Mouse (Mus musculus) liver, embryonic 11.5 days (tissue): Measurements from ENCODE around the gene Otop3. TPM values are rescaled to one million over a fixed set of nuclear protein-coding genes. Genes with fewer than 3 reads are reported as not detected.

Source experiments
- ATAC-seq: fragments of 200-750 bp; cut with Nextera tagmentation; replicated peaks from 2 replicates; pipeline ENCODE4 v1.8.0; 2017; ENCODE audit warnings: moderate number of reproducible peaks, mild to moderate bottlenecking, moderate TSS enrichment, moderate library complexity; ENCODE audit not compliant: low FRiP score
- DNase-seq: peaks from one replicate; pipeline ENCODE4 v3.0.0-alpha.2; 2017; ENCODE audit warnings: low spot score
- H3K27ac ChIP-seq: fragments of 300-500 bp; sonication (generic); 2 replicates; pipeline ENCODE4 v1.5.1; 2014; ENCODE audit warnings: mild to moderate bottlenecking, low read depth, low read length, control low read depth
- H3K27me3 ChIP-seq: fragments of 300-500 bp; sonication (generic); replicated peaks from 2 replicates; pipeline ENCODE4 v1.6.1; 2014; ENCODE audit warnings: low read length, mixed read lengths; ENCODE audit not compliant: control insufficient read depth, insufficient read depth
- H3K36me3 ChIP-seq: fragments of 300-500 bp; sonication (generic); 2 replicates; pipeline ENCODE4 v1.6.1; 2014; ENCODE audit warnings: mild to moderate bottlenecking, low read length, moderate library complexity, mixed read lengths; ENCODE audit not compliant: control insufficient read depth, insufficient read depth
- H3K4me1 ChIP-seq: fragments of 300-500 bp; sonication (generic); replicated peaks from 2 replicates; pipeline ENCODE4 v1.6.1; 2014; ENCODE audit warnings: low read length, mixed read lengths; ENCODE audit not compliant: control insufficient read depth, insufficient read depth
- H3K4me2 ChIP-seq: fragments of 300-500 bp; sonication (generic); 2 replicates; pipeline ENCODE4 v1.6.1; 2014; ENCODE audit warnings: mild to moderate bottlenecking, control low read depth, moderate library complexity
- H3K4me3 ChIP-seq: fragments of 300-500 bp; sonication (generic); 2 replicates; pipeline ENCODE4 v1.5.1; 2014; ENCODE audit warnings: low read depth, low read length, control low read depth
- H3K9ac ChIP-seq: fragments of 300-500 bp; sonication (generic); 2 replicates; pipeline ENCODE4 v1.6.1; 2014; ENCODE audit warnings: low read depth, low read length, control low read depth
- H3K9me3 ChIP-seq: fragments of 300-500 bp; sonication (generic); 2 replicates; pipeline ENCODE4 v1.6.1; 2016; ENCODE audit warnings: low read length, inconsistent platforms, mixed read lengths; ENCODE audit not compliant: control insufficient read depth
- WGBS: fragments of 180-500 bp; shearing (Covaris S2); extraction: QIAGEN DNeasy Blood & Tissue Kit; methylation state at CpG from one replicate; pipeline ENCODE4 v1.1.7; 2014; 5-methylcytosine and 5-hydroxymethylcytosine counted together
- polyA plus RNA-seq: library from polyadenylated mRNA; unstranded; fragments of >200 nt; fragmentation: Nextera tagmentation; extraction: Ambion mirVana; gene quantifications from 2 replicates; pipeline ENCODE4 v1.2.1, GENCODE M21; 2014

Otop3 gene
- polyA plus RNA-seq, 1 experiment from 2014 or later: not detected

DNA sequence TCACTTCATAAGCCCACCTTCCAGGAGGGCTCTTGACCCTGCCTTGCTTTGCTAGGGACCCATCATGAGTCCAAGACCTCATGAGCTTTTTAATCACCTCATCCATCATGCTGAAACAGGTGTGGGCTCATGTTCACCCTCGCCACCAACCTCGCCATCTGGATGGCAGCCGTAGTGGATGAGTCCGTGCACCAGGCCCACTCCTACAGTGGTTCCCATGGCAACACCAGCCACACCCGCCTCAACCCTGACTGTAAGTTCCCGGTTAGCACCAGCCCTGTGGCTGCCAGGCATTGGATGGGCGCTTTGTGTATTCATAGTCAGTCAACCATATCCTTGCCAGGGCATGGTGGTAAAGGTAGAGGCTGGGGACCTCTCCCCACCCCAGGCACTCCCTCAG lies 7.8 kb upstream of the Otop3 start:
- ATAC-seq (no peak), DNase-seq (no peak)
- no peak overlapping the region for H3K9ac ChIP-seq
- 68% methylated on average over 7 of the region's 7 CpGs for WGBS
- H3K4me1 ChIP-seq: no peaks in the 10 kb centered on the region; the same call in 1 of the 2 replicates
- H3K36me3 ChIP-seq: no peaks in the 10 kb centered on the region
- H3K4me3 ChIP-seq: no peak overlapping the region
- no peaks in the 10 kb centered on the region for H3K9me3 ChIP-seq
- H3K4me2 ChIP-seq: no peak overlapping the region
- H3K27me3 ChIP-seq: peaks cover 66% of the 10 kb centered on the region
- H3K27ac ChIP-seq: no peak overlapping the region

DNA sequence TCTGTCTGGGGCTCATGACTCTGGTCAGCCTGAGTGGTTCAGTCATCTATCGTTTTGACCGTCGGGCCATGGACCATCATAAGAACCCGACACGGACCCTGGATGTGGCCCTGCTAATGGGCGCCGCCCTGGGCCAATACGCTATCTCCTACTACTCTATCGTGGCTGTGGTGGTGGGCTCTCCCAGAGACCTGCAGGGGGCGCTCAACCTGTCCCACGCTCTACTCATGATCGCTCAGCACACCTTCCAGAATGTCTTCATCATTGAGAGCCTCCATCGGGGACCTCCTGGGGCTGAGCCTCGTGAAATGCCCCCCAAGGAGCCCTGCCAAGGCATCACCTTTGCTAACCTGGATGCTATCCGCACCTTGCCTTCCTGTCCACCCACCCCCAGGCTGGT lies 5.2 kb upstream of the Otop3 start:
- Histone ChIP-seq H3K9me3 (no peaks in the 10 kb centered on the region), H3K4me2 (no peak overlapping the region), H3K27me3 (peaks cover 65% of the 10 kb centered on the region), H3K36me3 (no peaks in the 10 kb centered on the region), H3K4me1 (no peaks in the 10 kb centered on the region), H3K9ac (no peak overlapping the region), H3K27ac (no peak overlapping the region), H3K4me3 (no peak overlapping the region)
- DNase-seq: no peak
- 63% methylated on average over 15 of the region's 15 CpGs for WGBS
- ATAC-seq: no peak

DNA sequence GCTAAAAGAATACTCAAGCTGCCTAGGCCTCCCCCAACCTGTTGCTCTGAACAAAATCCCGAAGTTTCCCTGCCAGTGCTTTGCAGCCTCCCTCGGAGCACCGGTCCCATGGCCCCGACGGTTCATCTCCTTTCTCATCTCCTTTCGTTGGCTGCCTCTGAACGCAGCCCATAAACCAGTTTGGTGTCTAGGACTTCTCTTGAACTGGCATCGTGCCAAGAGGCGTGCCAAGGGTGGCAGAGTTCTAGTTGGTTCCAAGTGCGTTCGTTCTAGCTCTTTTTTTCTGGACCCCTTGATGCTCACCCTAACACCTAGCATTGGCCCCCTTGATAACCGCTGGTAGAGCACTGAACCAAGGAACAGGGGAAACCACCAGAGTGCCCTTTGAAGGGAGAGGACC lies 692 bp downstream of the Otop3 start:
- DNase-seq: no peak
- no peaks in the 10 kb centered on the region for H3K36me3 ChIP-seq
- H3K4me3 ChIP-seq: no peak overlapping the region
- 58% methylated on average over 12 of the region's 12 CpGs for WGBS
- no peak overlapping the region for H3K4me2 ChIP-seq
- no peaks in the 10 kb centered on the region for H3K9me3 ChIP-seq
- no peaks in the 10 kb centered on the region for H3K4me1 ChIP-seq
- H3K27me3 ChIP-seq: peaks cover 70% of the 10 kb centered on the region
- no peak overlapping the region for H3K27ac ChIP-seq
- no peak overlapping the region for H3K9ac ChIP-seq
- ATAC-seq: no peak

DNA sequence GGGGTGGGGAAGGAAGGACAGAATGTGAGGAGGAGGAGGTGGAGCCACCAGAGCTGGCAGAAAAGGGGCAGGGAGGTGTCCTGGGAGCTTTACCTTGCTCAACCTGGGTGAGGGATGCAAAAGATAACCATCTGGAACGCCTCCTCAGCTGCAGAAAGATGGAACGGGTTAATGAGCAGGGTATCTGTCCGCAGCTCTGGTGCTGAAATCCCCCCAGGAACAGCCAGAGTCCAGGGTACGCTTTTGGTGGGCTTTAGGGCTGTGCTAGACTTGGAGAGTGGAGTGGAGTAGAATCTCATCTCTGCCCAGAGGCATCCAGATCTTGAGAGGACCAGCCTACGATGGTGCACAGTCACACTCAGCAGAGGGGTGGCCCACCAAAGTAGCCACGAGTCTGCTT lies 1.6 kb downstream of the Otop3 start:
- peaks cover 70% of the 10 kb centered on the region for H3K27me3 ChIP-seq
- no peak for DNase-seq

DNA sequence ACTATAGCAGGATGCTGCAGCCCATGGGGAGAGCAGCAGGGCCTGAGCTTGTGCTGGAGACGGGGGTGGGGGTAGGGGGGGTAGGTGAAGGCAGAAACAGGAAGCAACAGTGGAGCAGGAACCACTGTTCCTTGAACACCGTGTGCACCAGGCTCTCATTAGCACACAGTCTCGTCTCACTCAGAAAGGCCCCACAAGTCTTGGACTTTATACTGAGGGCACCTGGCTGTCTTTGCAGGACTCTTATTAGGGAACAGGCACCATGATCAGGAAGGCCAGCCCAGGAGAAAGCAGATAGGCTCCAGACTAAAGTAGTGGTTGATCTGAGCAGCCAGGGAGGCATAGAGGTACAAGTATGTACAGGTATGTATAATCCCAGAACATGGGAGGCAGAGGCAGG lies 2.8 kb downstream of the Otop3 start:
- no peaks in the 10 kb centered on the region for H3K4me1 ChIP-seq
- ATAC-seq: no peak
- H3K36me3 ChIP-seq: no peaks in the 10 kb centered on the region
- no peak overlapping the region for H3K4me3 ChIP-seq
- 40% methylated on average over 3 of the region's 3 CpGs for WGBS
- peaks cover 63% of the 10 kb centered on the region for H3K27me3 ChIP-seq
- H3K9ac ChIP-seq: no peak overlapping the region
- no peak overlapping the region for H3K27ac ChIP-seq
- H3K4me2 ChIP-seq: no peak overlapping the region
- no peak for DNase-seq
- H3K9me3 ChIP-seq: no peaks in the 10 kb centered on the region

More for the DNA sequence above, 1.6 kb downstream of the Otop3 start:
- ATAC-seq: no peak
- no peak overlapping the region for H3K4me3 ChIP-seq
- 16% methylated on average over 6 of the region's 6 CpGs for WGBS
- H3K36me3 ChIP-seq: no peaks in the 10 kb centered on the region
- no peak overlapping the region for H3K4me2 ChIP-seq
- no peaks in the 10 kb centered on the region for H3K9me3 ChIP-seq
- H3K4me1 ChIP-seq: no peaks in the 10 kb centered on the region
- no peak overlapping the region for H3K27ac ChIP-seq
- no peak overlapping the region for H3K9ac ChIP-seq

DNA sequence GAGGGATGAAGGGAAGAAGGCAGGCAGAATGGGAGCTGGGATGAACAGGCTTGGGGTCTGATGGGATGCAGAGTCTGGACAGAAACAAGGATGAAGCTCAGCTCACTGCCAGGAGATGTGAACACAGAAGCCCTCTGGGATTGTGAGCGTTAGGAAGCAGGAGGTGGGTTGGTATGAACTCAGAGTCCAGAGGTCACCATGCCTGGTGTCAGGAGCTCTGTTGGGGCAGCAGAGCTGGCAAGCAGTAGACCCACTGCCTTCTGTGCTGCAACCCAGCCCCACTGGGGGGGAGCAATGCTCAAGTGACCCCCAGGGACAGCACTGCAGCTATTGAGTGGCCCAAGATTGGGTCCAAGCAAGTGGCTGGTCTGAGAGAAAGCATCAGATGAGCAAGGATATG lies 3.3 kb downstream of the Otop3 start:
- Histone ChIP-seq H3K9ac (no peak overlapping the region), H3K4me2 (no peak overlapping the region), H3K36me3 (no peaks in the 10 kb centered on the region), H3K4me3 (no peak overlapping the region), H3K9me3 (no peaks in the 10 kb centered on the region), H3K27me3 (peaks cover 58% of the 10 kb centered on the region), H3K27ac (no peak overlapping the region), H3K4me1 (no peaks in the 10 kb centered on the region)
- no peak for ATAC-seq
- WGBS: 70% methylated on average over 1 of the region's 1 CpGs
- DNase-seq: no peak

DNA sequence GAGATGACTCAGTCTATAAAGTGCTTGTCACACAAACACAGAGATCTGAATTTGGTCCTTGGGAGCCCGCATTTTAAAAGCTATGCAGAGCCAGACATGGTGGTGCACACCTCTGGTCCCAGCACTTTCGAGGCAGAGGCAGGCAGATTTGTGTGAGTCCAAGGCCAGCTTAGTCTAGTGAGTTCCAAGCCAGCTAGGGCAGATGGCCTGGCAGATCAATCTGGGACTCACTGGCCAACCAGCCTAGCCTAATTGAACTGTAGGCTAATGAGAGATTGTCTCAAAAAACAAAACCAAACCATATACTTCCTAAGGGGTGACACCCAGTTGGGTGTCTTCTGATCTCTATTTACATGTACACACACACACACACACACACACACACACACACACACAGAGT lies 6.7 kb downstream of the Otop3 start:
- H3K4me2 ChIP-seq: no peak overlapping the region
- 61% methylated on average over 2 of the region's 2 CpGs for WGBS
- H3K4me1 ChIP-seq: peaks cover 6% of the 10 kb centered on the region; the same call in 1 of the 2 replicates
- H3K9ac ChIP-seq: no peak overlapping the region
- DNase-seq (no peak), ATAC-seq (no peak)
- no peak overlapping the region for H3K4me3 ChIP-seq
- H3K27ac ChIP-seq: no peak overlapping the region
- H3K9me3 ChIP-seq: no peaks in the 10 kb centered on the region
- peaks cover 54% of the 10 kb centered on the region for H3K27me3 ChIP-seq
- no peaks in the 10 kb centered on the region for H3K36me3 ChIP-seq

DNA sequence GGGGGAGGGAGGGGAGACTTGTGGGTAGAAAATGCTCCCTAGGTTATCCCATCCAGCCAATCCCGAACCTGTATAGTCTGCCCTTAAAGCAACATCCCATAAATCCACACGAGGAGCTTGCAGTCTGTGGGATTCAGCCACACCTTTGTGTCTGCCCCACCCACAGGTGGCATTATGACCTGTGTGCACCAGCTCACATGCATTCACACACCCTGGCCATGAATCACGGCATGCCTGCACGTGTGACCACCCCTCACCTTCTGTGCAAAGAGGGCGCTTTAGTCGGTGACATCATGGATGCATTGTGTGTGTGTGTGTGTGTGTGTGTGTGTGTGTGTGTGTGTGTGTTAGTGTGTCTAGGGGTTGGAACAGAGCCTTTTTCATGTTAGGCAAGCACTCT lies 7.3 kb downstream of the Otop3 start:
- H3K36me3 ChIP-seq: no peaks in the 10 kb centered on the region
- peaks cover 6% of the 10 kb centered on the region; the same call in 1 of the 2 replicates for H3K4me1 ChIP-seq
- H3K9me3 ChIP-seq: no peaks in the 10 kb centered on the region
- DNase-seq (no peak), ATAC-seq (no peak)
- WGBS: 67% methylated on average over 6 of the region's 6 CpGs
- no peak overlapping the region for H3K27ac ChIP-seq
- H3K9ac ChIP-seq: no peak overlapping the region
- no peak overlapping the region for H3K4me2 ChIP-seq
- peaks cover 55% of the 10 kb centered on the region for H3K27me3 ChIP-seq
- no peak overlapping the region for H3K4me3 ChIP-seq

DNA sequence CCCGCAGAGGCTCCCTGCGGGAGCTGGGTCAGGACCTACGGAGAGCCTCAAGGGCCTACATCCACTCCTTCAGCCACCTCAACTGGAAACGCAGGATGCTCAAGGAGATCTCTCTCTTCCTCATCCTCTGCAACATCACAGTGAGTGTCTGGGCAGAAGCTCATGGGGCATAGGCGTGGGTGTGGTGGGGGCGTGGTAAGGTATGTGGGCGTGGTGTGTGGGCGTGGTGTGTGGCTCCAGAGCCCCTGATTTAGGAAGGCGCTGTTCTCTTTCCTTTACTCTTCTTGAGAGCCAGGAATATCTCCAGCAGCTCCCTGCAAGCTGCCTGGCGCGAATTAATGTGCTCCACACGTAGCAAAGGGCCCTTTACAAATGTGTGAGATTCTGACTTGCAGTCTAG lies 10.4 kb downstream of the Otop3 start:
- H3K27ac ChIP-seq: no peak overlapping the region
- ATAC-seq (no peak), DNase-seq (no peak)
- peaks cover 15% of the 10 kb centered on the region for H3K4me1 ChIP-seq
- no peak overlapping the region for H3K9ac ChIP-seq
- H3K36me3 ChIP-seq: no peaks in the 10 kb centered on the region
- no peak overlapping the region for H3K4me2 ChIP-seq
- whole genome bisulfite sequencing: 9% methylated on average over 12 of the region's 12 CpGs
- H3K9me3 ChIP-seq: no peaks in the 10 kb centered on the region
- H3K4me3 ChIP-seq: no peak overlapping the region
- H3K27me3 ChIP-seq: peaks cover 60% of the 10 kb centered on the region
